ENCODE assay signal across 9 mouse cellular contexts in genomic region chr13:95286989-95287388, GRCm38 (mm10). TPM values are rescaled to one million over a fixed set of nuclear protein-coding genes. Genes with fewer than 3 reads are reported as not detected.
DNase-seq lines count a peak whose midpoint lies in the region; ATAC-seq and TF ChIP-seq lines count a peak whose summit lies in the region.
"Had no signal": no experiment of that assay in that cellular context is flagged by ENCODE, and none has a peak within 500 bp of the region (broad histone marks: within the 10 kb centered on the region; RNA-seq: fewer than 3 reads in every experiment).

No protein-coding gene starts in this region.

- H3K4me3 ChIP-seq in forebrain, embryonic 10.5 days: no peak overlapping the region
- no peak overlapping the region for H3K4me3 ChIP-seq in heart, postnatal 0 days (ENCODE audit: low read depth, low read length)
- H3K4me3 ChIP-seq: liver, embryonic 15.5 days had no signal

- H3K4me2 ChIP-seq in heart, postnatal 0 days (ENCODE audit: low read depth, low read length): no peak overlapping the region
- H3K4me2 ChIP-seq: liver, embryonic 15.5 days had no signal

- H3K36me3 ChIP-seq in forebrain, embryonic 10.5 days (replicated peaks): no peaks in the 10 kb centered on the region
- H3K36me3 ChIP-seq in heart, postnatal 0 days (replicated peaks; ENCODE audit: control insufficient read depth, insufficient read depth, low read length): no peaks in the 10 kb centered on the region
- H3K36me3 ChIP-seq: liver, embryonic 15.5 days had no signal

- H3K9ac ChIP-seq in heart, postnatal 0 days (replicated peaks; ENCODE audit: low read depth, low read length): no peak overlapping the region
- H3K9ac ChIP-seq: liver, embryonic 15.5 days had no signal

- peak; percentile 81 for DNase-seq in ES-CJ7 (ENCODE audit: low read depth, low spot score)
- DNase-seq in brain, embryonic 14.5 days (ENCODE audit: low read depth): peak; percentile 91
- DNase-seq in forebrain, embryonic 10.5 days (ENCODE audit: extremely low spot score, low spot score): peak; percentile 65
- DNase-seq in heart, postnatal 0 days (ENCODE audit: low spot score): peak; percentile 72
- DNase-seq in kidney, postnatal 14 days: peak; percentile 87
- DNase-seq in lung, adult 18-20 months: peak; percentile 61 to 69
- DNase-seq in ovary, postnatal 36 days (ENCODE audit: low spot score): peak; percentile 72
- peak; percentile 34 for DNase-seq in urinary bladder, postnatal 25 days (ENCODE audit: low spot score)

- peak; percentile 97 for TF ChIP-seq CTCF in brain, embryonic 14.5 days (IDR thresholded peaks at IDR 0.05; ENCODE audit: borderline replicate concordance, extremely low read depth, insufficient read depth, insufficient read length)
- peak; percentile 94 for TF ChIP-seq CTCF in heart, postnatal 0 days (IDR thresholded peaks at IDR 0.05; ENCODE audit: low read depth)

- 13% methylated on average over 7 of the region's 7 CpGs for WGBS in forebrain, embryonic 10.5 days
- WGBS in heart, postnatal 0 days: 5% methylated on average over 7 of the region's 7 CpGs

- H3K27me3 ChIP-seq in forebrain, embryonic 10.5 days (ENCODE audit: poor library complexity, severe bottlenecking): peaks cover 29% of the 10 kb centered on the region
- H3K27me3 ChIP-seq in heart, postnatal 0 days (ENCODE audit: control insufficient read depth, insufficient read depth, low read length): no peaks in the 10 kb centered on the region
- H3K27me3 ChIP-seq: liver, embryonic 15.5 days had no signal

- H3K9me3 ChIP-seq in forebrain, embryonic 10.5 days: no peaks in the 10 kb centered on the region
- H3K9me3 ChIP-seq in heart, postnatal 0 days (replicated peaks; ENCODE audit: control insufficient read depth, low read length): no peaks in the 10 kb centered on the region
- H3K9me3 ChIP-seq: liver, embryonic 15.5 days had no signal

- peaks cover 19% of the 10 kb centered on the region for H3K4me1 ChIP-seq in forebrain, embryonic 10.5 days
- no peaks in the 10 kb centered on the region for H3K4me1 ChIP-seq in heart, postnatal 0 days (ENCODE audit: control insufficient read depth, insufficient read depth)
- H3K4me1 ChIP-seq: liver, embryonic 15.5 days had no signal

- H3K27ac ChIP-seq in forebrain, embryonic 10.5 days: no peak overlapping the region
- no peak overlapping the region for H3K27ac ChIP-seq in heart, postnatal 0 days (ENCODE audit: low read depth)
- H3K27ac ChIP-seq: liver, embryonic 15.5 days had no signal

- ATAC-seq in heart, postnatal 0 days (ENCODE audit: insufficient read depth, low read depth): peak; percentile 84

- TF ChIP-seq EP300 in heart, postnatal 0 days (IDR thresholded peaks at IDR 0.05; ENCODE audit: low read depth): no peak

- no peak for TF ChIP-seq POLR2A in brain, embryonic 14.5 days (IDR thresholded peaks at IDR 0.05; ENCODE audit: borderline replicate concordance, extremely low read depth, insufficient read depth, insufficient read length, poor library complexity, severe bottlenecking)

RNA-seq across cellular contexts. Expression of gene Zbed3, which starts 36.4 kb away (rescaled TPM):
- 47.6 and 48.3 TPM in 2 replicates for polyA plus RNA-seq in brain, embryonic 14.5 days (2012; rRNA removed)
- 51.6 and 55.2 TPM in 2 replicates for polyA plus RNA-seq in forebrain, embryonic 10.5 days (2016; fragmentation: Nextera tagmentation; extraction: Ambion mirVana)
- total RNA-seq in heart, postnatal 0 days (2014; rRNA removed; ENCODE audit: low replicate concordance): 26.7 and 36.7 TPM in 2 replicates
- 30.6 and 32.1 TPM in 2 replicates for polyA plus RNA-seq in heart, postnatal 0 days (2015; fragmentation: Nextera tagmentation; extraction: Ambion mirVana)

RNA-seq across cellular contexts. Expression of gene Pde8b, which starts 36.9 kb away (rescaled TPM):
- polyA plus RNA-seq in brain, embryonic 14.5 days (2012; rRNA removed): 4.5 and 6.2 TPM in 2 replicates
- polyA plus RNA-seq in forebrain, embryonic 10.5 days (2016; fragmentation: Nextera tagmentation; extraction: Ambion mirVana): 1.4 and 1.5 TPM in 2 replicates
- total RNA-seq in heart, postnatal 0 days (2014; rRNA removed; ENCODE audit: low replicate concordance): 1.6 TPM in 1 of 2 replicates, not detected in the other
- 0.66 and 0.98 TPM in 2 replicates for polyA plus RNA-seq in heart, postnatal 0 days (2015; fragmentation: Nextera tagmentation; extraction: Ambion mirVana)

Comparison
In these comparisons a context has a peak if more than half of its experiments do, and no peak if none do; other contexts are left out.
1. DNase-seq: peak in every context shown above with its lines; median percentile 91 in brain, embryonic 14.5 days; 87 in kidney, postnatal 14 days; 81 in ES-CJ7; 72 in heart, postnatal 0 days; 72 in ovary, postnatal 36 days; 65 in forebrain, embryonic 10.5 days; 65 in lung, adult 18-20 months; 34 in urinary bladder, postnatal 25 days.